Mouse (Mus musculus): Measurements from ENCODE around the gene Ostf1. TPM values are rescaled to one million over a fixed set of nuclear protein-coding genes. Genes with fewer than 3 reads are reported as not detected.
"Not testable (repeated sequence)": the region's sequence is repeated elsewhere in the genome, so short reads cannot be mapped to it uniquely, and the experiment has no call there.

Gene Ostf1
- polyA plus RNA-seq, 1 experiment, result 79.9 TPM

DNA sequence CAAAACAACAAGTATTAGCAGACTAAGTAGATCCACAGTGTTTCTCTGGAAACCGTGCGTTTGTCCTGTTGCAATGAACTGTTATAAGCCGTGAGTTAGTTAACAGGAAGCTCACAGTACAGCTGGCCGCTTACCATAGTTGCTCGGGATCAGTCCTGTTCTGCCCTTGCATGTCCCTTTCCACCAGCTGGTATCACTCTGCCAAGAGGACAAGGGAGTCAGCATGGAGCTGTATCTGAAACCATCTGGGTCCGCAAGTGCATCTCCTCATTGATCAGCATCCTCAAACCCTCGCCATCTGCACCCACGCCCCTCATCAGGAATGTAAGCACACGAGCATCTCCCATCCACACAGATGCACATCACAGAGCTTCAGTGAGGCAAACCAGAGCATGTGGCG, 37.9 kb downstream of the Ostf1 start:
- TF ChIP-seq EP300 (IDR thresholded peaks at IDR 0.05; ENCODE audit: insufficient read depth, low read depth, low read length) (no peak), CTCF (IDR thresholded peaks at IDR 0.05; ENCODE audit: low read depth, low read length) (no peak), POLR2A (IDR thresholded peaks at IDR 0.05; ENCODE audit: insufficient read depth, low read length) (no peak)
- Histone ChIP-seq H3K4me3 (ENCODE audit: low read depth, low read length) (no peak overlapping the region), H3K9me3 (replicated peaks; ENCODE audit: control insufficient read depth, insufficient read depth, low read length, poor library complexity, severe bottlenecking) (no peaks in the 10 kb centered on the region), H3K27ac (ENCODE audit: insufficient read depth, low read length) (no peak overlapping the region), H3K27me3 (ENCODE audit: control insufficient read depth, insufficient read depth, low read length, poor library complexity, severe bottlenecking) (no peaks in the 10 kb centered on the region), H3K36me3 (ENCODE audit: control insufficient read depth, insufficient read depth, low read length, poor library complexity, severe bottlenecking) (0 out of 2 replicates have a peak, but pooled peaks cover 2% of the 10 kb centered on the region), H3K9ac (ENCODE audit: low read depth, poor library complexity, severe bottlenecking) (no peak overlapping the region), H3K4me1 (ENCODE audit: control insufficient read depth, insufficient read depth, low read length) (peaks cover 2% of the 10 kb centered on the region)

DNA sequence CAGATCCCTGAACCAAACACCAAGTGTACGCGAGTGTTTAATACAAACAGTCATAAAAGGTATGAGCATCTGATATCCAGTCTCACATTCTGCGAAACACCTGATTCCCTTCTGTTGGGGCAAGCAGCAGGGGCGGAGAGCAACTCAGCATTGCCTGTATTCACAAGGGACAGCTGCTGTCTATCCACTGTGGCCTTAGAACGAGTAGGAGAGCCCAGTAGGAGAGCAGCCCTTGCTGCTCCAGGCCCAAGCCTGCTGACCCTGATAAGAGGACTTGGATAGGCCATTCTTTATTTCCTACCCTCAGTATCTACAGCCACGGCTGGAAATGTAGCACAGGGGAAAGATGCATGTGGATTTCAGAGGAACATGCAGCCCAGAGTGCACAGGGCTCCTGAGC, 38.7 kb downstream of the Ostf1 start:
- no peaks in the 10 kb centered on the region for H3K9me3 ChIP-seq (replicated peaks; ENCODE audit: control insufficient read depth, insufficient read depth, low read length, poor library complexity, severe bottlenecking)
- H3K9ac ChIP-seq (ENCODE audit: low read depth, poor library complexity, severe bottlenecking), result no peak overlapping the region
- H3K27ac ChIP-seq (ENCODE audit: insufficient read depth, low read length), result no peak overlapping the region
- no peak overlapping the region for H3K4me3 ChIP-seq (ENCODE audit: low read depth, low read length)
- no peak for TF ChIP-seq CTCF (IDR thresholded peaks at IDR 0.05; ENCODE audit: low read depth, low read length)
- no peak for TF ChIP-seq POLR2A (IDR thresholded peaks at IDR 0.05; ENCODE audit: insufficient read depth, low read length)
- no peak for TF ChIP-seq EP300 (IDR thresholded peaks at IDR 0.05; ENCODE audit: insufficient read depth, low read depth, low read length)
- H3K27me3 ChIP-seq (ENCODE audit: control insufficient read depth, insufficient read depth, low read length, poor library complexity, severe bottlenecking), result no peaks in the 10 kb centered on the region
- H3K4me1 ChIP-seq (ENCODE audit: control insufficient read depth, insufficient read depth, low read length), result peaks cover 2% of the 10 kb centered on the region
- H3K36me3 ChIP-seq (ENCODE audit: control insufficient read depth, insufficient read depth, low read length, poor library complexity, severe bottlenecking), result 0 out of 2 replicates have a peak, but pooled peaks cover 2% of the 10 kb centered on the region

DNA sequence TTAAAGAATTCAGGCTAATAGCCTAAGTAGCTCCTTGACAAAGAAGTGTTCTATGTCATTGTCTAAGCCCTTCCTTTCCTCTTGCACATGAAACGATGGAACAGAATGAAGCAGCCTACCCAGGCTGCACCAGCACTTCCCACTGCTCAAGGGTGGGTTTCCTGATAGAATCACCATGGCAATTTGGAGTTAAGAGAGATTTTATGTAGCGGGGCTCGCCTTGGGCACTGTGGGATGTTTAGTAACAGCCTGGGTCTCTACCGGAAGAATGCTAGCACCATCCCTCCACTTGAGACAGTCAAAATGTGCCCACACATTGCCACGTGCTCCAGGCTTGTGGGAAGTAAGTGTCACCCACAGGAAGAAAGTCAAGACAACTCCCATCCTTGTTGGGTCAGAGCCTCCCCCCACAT, 40.7 kb downstream of the Ostf1 start:
- Histone ChIP-seq H3K27ac (ENCODE audit: insufficient read depth, low read length) (no peak overlapping the region), H3K9me3 (replicated peaks; ENCODE audit: control insufficient read depth, insufficient read depth, low read length, poor library complexity, severe bottlenecking) (no peaks in the 10 kb centered on the region), H3K4me1 (ENCODE audit: control insufficient read depth, insufficient read depth, low read length) (peaks cover 2% of the 10 kb centered on the region), H3K27me3 (ENCODE audit: control insufficient read depth, insufficient read depth, low read length, poor library complexity, severe bottlenecking) (no peaks in the 10 kb centered on the region), H3K4me3 (ENCODE audit: low read depth, low read length) (no peak overlapping the region), H3K36me3 (ENCODE audit: control insufficient read depth, insufficient read depth, low read length, poor library complexity, severe bottlenecking) (0 out of 2 replicates have a peak, but pooled peaks cover 2% of the 10 kb centered on the region), H3K9ac (ENCODE audit: low read depth, poor library complexity, severe bottlenecking) (no peak overlapping the region)
- TF ChIP-seq CTCF (IDR thresholded peaks at IDR 0.05; ENCODE audit: low read depth, low read length) (no peak), EP300 (IDR thresholded peaks at IDR 0.05; ENCODE audit: insufficient read depth, low read depth, low read length) (no peak), POLR2A (IDR thresholded peaks at IDR 0.05; ENCODE audit: insufficient read depth, low read length) (no peak)

DNA sequence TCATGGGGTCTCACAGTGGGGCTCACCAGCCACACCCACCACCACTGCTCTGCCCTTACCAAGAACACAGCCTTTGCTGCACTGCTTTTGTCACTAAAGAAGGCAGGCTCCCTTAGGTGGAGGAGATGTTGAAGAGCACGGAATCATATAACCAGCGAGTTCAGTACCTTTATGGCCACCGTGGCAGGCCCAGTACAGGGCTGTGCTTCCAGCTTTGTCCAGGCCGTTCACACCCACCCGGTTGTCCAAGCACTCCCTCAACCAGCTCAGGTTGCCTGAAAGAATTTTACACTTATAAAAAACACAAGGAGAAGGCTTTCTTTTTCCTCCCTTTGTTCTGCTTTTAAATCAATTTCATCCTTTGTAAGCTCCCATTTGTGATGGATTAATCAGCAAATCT, 41.4 kb downstream of the Ostf1 start:
- no peak overlapping the region for H3K27ac ChIP-seq (ENCODE audit: insufficient read depth, low read length)
- TF ChIP-seq POLR2A (IDR thresholded peaks at IDR 0.05; ENCODE audit: insufficient read depth, low read length) (no peak), EP300 (IDR thresholded peaks at IDR 0.05; ENCODE audit: insufficient read depth, low read depth, low read length) (no peak), CTCF (IDR thresholded peaks at IDR 0.05; ENCODE audit: low read depth, low read length) (no peak)

DNA sequence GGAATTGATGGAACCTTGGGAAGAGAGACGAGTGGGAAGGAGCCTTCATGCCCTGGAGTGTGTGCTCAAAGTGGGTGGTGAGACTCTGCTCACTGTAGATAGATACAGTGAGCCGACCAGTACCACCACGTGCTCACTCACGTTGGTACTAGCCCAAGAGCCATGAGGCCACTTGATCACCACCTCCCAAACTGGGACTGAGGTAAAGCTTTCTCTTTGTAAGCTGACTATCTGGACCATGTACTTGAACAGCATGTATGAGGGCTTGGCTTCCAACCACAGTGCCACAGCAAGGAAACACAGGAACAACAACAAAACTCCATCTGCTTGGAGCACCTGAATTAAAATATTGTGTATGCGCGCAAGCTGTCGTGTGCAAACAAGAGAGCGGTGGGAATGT, 42.3 kb downstream of the Ostf1 start:
- no peaks in the 10 kb centered on the region for H3K27me3 ChIP-seq (ENCODE audit: control insufficient read depth, insufficient read depth, low read length, poor library complexity, severe bottlenecking)
- H3K9ac ChIP-seq (ENCODE audit: low read depth, poor library complexity, severe bottlenecking), result no peak overlapping the region
- H3K27ac ChIP-seq (ENCODE audit: insufficient read depth, low read length), result no peak overlapping the region
- H3K36me3 ChIP-seq (ENCODE audit: control insufficient read depth, insufficient read depth, low read length, poor library complexity, severe bottlenecking), result 0 out of 2 replicates have a peak, but pooled peaks cover 2% of the 10 kb centered on the region
- no peaks in the 10 kb centered on the region for H3K9me3 ChIP-seq (replicated peaks; ENCODE audit: control insufficient read depth, insufficient read depth, low read length, poor library complexity, severe bottlenecking)
- H3K4me3 ChIP-seq (ENCODE audit: low read depth, low read length), result no peak overlapping the region
- TF ChIP-seq CTCF (IDR thresholded peaks at IDR 0.05; ENCODE audit: low read depth, low read length), result no peak
- no peak for TF ChIP-seq POLR2A (IDR thresholded peaks at IDR 0.05; ENCODE audit: insufficient read depth, low read length)
- no peak for TF ChIP-seq EP300 (IDR thresholded peaks at IDR 0.05; ENCODE audit: insufficient read depth, low read depth, low read length)
- H3K4me1 ChIP-seq (ENCODE audit: control insufficient read depth, insufficient read depth, low read length), result peaks cover 2% of the 10 kb centered on the region

More for the DNA sequence above, 41.4 kb downstream of the Ostf1 start:
- Histone ChIP-seq H3K36me3 (ENCODE audit: control insufficient read depth, insufficient read depth, low read length, poor library complexity, severe bottlenecking) (0 out of 2 replicates have a peak, but pooled peaks cover 2% of the 10 kb centered on the region), H3K9ac (ENCODE audit: low read depth, poor library complexity, severe bottlenecking) (no peak overlapping the region), H3K9me3 (replicated peaks; ENCODE audit: control insufficient read depth, insufficient read depth, low read length, poor library complexity, severe bottlenecking) (no peaks in the 10 kb centered on the region), H3K27me3 (ENCODE audit: control insufficient read depth, insufficient read depth, low read length, poor library complexity, severe bottlenecking) (no peaks in the 10 kb centered on the region), H3K4me1 (ENCODE audit: control insufficient read depth, insufficient read depth, low read length) (peaks cover 2% of the 10 kb centered on the region), H3K4me3 (ENCODE audit: low read depth, low read length) (no peak overlapping the region)

DNA sequence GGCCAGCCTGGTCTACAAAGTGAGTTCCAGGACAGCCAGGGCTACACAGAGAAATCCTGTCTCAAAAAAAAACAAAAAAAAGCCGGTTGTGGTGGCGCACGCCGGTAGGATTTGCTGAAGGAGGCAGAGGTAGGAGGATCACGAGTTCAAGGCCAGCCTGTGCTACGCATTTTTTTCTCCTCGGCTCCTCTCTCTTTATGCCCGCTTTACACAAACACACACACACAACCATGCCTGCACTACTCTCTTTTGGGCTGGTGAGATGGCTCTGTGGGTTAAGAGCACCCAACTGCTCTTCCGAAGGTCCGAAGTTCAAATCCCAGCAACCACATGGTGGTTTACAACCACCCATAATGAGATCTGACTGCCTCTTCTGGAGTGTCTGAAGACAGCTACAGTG, 42.8 kb downstream of the Ostf1 start:
- H3K4me3 ChIP-seq (ENCODE audit: low read depth, low read length); H3K4me1 ChIP-seq (ENCODE audit: control insufficient read depth, insufficient read depth, low read length); H3K9me3 ChIP-seq (replicated peaks; ENCODE audit: control insufficient read depth, insufficient read depth, low read length, poor library complexity, severe bottlenecking); H3K27ac ChIP-seq (ENCODE audit: insufficient read depth, low read length); H3K36me3 ChIP-seq (ENCODE audit: control insufficient read depth, insufficient read depth, low read length, poor library complexity, severe bottlenecking); H3K27me3 ChIP-seq (ENCODE audit: control insufficient read depth, insufficient read depth, low read length, poor library complexity, severe bottlenecking); H3K9ac ChIP-seq (ENCODE audit: low read depth, poor library complexity, severe bottlenecking): not testable (repeated sequence)
